Mouse (Mus musculus) heart, embryonic 13.5 days (tissue): ENCODE results near the gene Rag1. TPM values are rescaled to one million over a fixed set of nuclear protein-coding genes. Genes with fewer than 3 reads are reported as not detected.

Experiments used
- ATAC-seq: fragments of 200-750 bp; cut with Nextera tagmentation; 2 replicates; pipeline ENCODE4 v1.8.0; 2017; ENCODE audit warnings: moderate TSS enrichment; ENCODE audit not compliant: insufficient number of reproducible peaks, low FRiP score, low TSS enrichment; ENCODE audit errors: extremely low read depth
- H3K27ac ChIP-seq: fragments of 300-500 bp; sonication (generic); replicated peaks from 2 replicates; pipeline ENCODE4 v1.5.1; 2015; ENCODE audit warnings: moderate library complexity, mild to moderate bottlenecking, inconsistent platforms
- H3K27me3 ChIP-seq: fragments of 300-500 bp; sonication (generic); replicated peaks from 2 replicates; pipeline ENCODE4 v1.6.1; 2015; ENCODE audit warnings: mild to moderate bottlenecking, inconsistent platforms
- H3K36me3 ChIP-seq: fragments of 300-500 bp; sonication (generic); 2 replicates; pipeline ENCODE4 v1.6.1; 2015; ENCODE audit warnings: mild to moderate bottlenecking, inconsistent platforms
- H3K4me1 ChIP-seq: fragments of 300-500 bp; sonication (generic); 2 replicates; pipeline ENCODE4 v1.6.1; 2015; ENCODE audit warnings: inconsistent platforms
- H3K4me2 ChIP-seq: fragments of 300-500 bp; sonication (generic); 2 replicates; pipeline ENCODE4 v1.6.1; 2015; ENCODE audit warnings: inconsistent platforms, mild to moderate bottlenecking, moderate library complexity
- H3K4me3 ChIP-seq: fragments of 300-500 bp; sonication (generic); 2 replicates; pipeline ENCODE4 v1.5.1; 2015; ENCODE audit warnings: moderate library complexity, mild to moderate bottlenecking, inconsistent platforms
- H3K9ac ChIP-seq: fragments of 300-500 bp; sonication (generic); 2 replicates; pipeline ENCODE4 v1.6.1; 2015; ENCODE audit warnings: inconsistent platforms, mild to moderate bottlenecking, moderate library complexity
- H3K9me3 ChIP-seq: fragments of 300-500 bp; sonication (generic); 2 replicates; pipeline ENCODE4 v1.6.1; 2016; ENCODE audit warnings: inconsistent platforms
- WGBS: fragments of 180-500 bp; shearing (Covaris S2); methylation state at CpG from one replicate; pipeline ENCODE4 v1.1.7; 2015; ENCODE audit warnings: mixed read lengths; 5-methylcytosine and 5-hydroxymethylcytosine counted together
- polyA plus RNA-seq: library from polyadenylated mRNA; unstranded; fragments of >200 nt; fragmentation: Nextera tagmentation; extraction: Ambion mirVana; gene quantifications from 2 replicates; pipeline ENCODE4 v1.2.1, GENCODE M21; 2015

Gene Rag1
- polyA plus RNA-seq: 0.11 TPM in 1 of 2 replicates, not detected in the other

DNA sequence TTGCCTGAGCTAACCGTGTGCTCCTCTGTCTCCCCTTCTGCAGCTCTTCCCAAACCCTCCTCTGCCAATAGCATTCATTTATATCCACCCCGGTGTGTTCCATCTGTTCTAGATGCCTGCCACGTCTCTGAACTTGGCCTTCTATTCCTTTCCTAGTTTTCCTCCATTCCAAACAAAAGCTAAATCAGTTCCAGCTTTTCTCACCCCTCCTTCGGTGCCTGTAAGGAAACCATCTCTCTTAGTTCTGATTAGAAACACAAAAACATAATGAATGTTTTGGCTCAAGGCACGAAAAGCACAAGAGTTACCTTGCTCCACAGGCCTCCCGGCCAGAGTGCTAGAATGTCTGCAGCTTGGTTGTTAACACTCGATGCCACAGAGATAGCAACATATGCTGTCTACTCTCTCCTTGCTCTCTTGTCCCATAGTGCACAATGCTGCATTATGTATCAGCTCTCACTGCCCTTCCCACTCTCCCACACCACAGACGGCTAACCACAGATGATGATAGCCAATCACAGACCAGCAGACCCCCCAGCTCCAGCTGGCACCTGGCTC is at the start of gene Rag1, which contains the start of gene B230118H07Rik:
Gene Rag1, minus strand, starts transcription at position 388 of the 558 bp plus-strand sequence.
Gene B230118H07Rik, minus strand, starts transcription at position 419 of the 558 bp plus-strand sequence.
- no peaks in the 10 kb centered on the region for H3K9me3 ChIP-seq
- H3K4me1 ChIP-seq: 0 out of 2 replicates have a peak, but pooled peaks cover 3% of the 10 kb centered on the region
- no peak within 1 kb of the TSS for H3K9ac ChIP-seq
- no peak within 1 kb of the TSS for H3K27ac ChIP-seq
- WGBS: 34% methylated on average over 8 of the region's 8 CpGs
- no peaks in the 10 kb centered on the region for H3K36me3 ChIP-seq
- ATAC-seq: no peak
- H3K4me3 ChIP-seq: no peak within 1 kb of the TSS
- H3K27me3 ChIP-seq: peaks cover under 1% of the 10 kb centered on the region; the same call in 1 of the 2 replicates
- peak within 1 kb of the TSS; percentile 24; the same call in 1 of the 2 replicates for H3K4me2 ChIP-seq

DNA sequence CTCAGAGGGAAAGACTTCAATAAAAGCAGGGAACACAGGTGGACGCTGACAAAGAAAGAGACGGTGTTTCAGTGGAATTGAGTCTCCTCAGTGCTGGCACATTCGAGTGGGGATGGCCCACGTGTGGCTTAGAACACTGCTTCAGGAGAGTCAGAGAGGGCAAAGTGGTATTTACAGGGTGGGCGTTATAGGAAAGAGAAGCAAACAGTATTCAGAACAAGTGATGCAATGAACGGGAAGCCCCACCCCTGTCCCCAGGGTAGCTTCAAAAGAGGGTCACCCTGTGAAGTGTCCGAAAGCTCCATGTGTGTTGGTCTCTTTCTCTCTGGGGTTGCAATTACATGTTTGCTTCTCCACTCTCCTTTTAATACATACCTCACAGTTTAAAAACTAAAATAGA is 46.3 kb upstream of the Rag1 start:
- H3K27me3 ChIP-seq: no peaks in the 10 kb centered on the region
- peaks cover 80% of the 10 kb centered on the region for H3K36me3 ChIP-seq
- no peaks in the 10 kb centered on the region for H3K4me1 ChIP-seq
- H3K4me2 ChIP-seq: no peak overlapping the region
- 85% methylated on average over 7 of the region's 7 CpGs for WGBS
- no peaks in the 10 kb centered on the region for H3K9me3 ChIP-seq
- no peak for ATAC-seq
- no peak overlapping the region for H3K27ac ChIP-seq
- H3K4me3 ChIP-seq: no peak overlapping the region
- H3K9ac ChIP-seq: no peak overlapping the region

DNA sequence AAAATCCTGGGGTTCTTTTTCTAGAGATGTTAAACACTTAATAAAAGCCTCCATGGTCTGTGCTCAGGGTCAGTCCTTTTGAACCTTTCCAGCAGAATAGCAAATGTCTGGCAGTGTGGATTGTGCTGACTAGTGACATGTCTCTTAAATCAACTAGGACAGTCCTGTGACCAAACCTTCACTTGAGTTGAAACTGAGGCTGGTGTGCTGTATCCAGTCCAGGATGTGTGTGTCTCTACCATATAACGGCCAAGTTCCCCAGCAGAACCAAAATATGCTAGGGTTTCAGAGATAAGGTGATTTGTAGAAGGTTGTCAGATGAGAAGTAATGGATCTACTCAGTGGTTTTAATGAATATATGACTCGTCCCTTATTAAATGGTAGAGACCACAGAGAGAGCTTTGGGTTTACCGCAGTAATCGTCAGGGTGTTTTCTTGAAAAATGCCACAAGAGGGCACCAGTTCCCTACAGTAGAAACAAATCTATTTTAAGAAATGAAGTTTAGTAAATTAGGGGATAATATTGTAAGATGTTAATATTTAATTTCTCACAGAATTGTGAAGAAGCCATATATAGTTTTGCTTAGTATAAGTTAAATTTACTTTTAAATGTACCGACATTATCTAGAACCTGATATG is 44.4 kb upstream of the Rag1 start:
- no peak overlapping the region for H3K4me2 ChIP-seq
- no peak overlapping the region for H3K9ac ChIP-seq
- WGBS: 61% methylated on average over 5 of the region's 5 CpGs
- no peaks in the 10 kb centered on the region for H3K27me3 ChIP-seq
- H3K4me3 ChIP-seq: no peak overlapping the region
- no peaks in the 10 kb centered on the region for H3K4me1 ChIP-seq
- H3K9me3 ChIP-seq: no peaks in the 10 kb centered on the region
- no peak overlapping the region for H3K27ac ChIP-seq
- no peak for ATAC-seq
- peaks cover 80% of the 10 kb centered on the region for H3K36me3 ChIP-seq

DNA sequence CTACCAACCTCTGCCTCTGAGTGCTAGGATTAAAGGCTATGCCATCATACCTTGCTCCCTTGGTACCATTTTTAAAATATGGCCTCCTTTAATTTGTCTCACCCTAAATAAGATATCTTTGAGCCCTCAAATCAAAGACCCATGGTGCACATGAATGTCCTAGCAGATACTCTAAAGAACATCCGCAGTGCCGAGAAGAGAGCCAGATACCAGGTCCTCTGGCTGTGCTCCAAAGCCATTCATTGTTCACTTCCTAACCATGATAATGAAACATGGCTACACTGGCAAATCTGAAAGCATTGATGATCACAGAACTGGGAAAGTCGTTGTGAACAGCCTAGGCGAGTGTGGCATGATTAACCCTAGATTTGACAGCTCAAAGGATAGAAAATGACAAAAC is 43.7 kb upstream of the Rag1 start:
- peaks cover 79% of the 10 kb centered on the region for H3K36me3 ChIP-seq
- no peak overlapping the region for H3K4me3 ChIP-seq
- WGBS: 47% methylated on average over 4 of the region's 4 CpGs
- H3K27me3 ChIP-seq: no peaks in the 10 kb centered on the region
- H3K4me1 ChIP-seq: no peaks in the 10 kb centered on the region
- no peak overlapping the region for H3K4me2 ChIP-seq
- no peaks in the 10 kb centered on the region for H3K9me3 ChIP-seq
- H3K27ac ChIP-seq: no peak overlapping the region
- no peak overlapping the region for H3K9ac ChIP-seq
- ATAC-seq: no peak

DNA sequence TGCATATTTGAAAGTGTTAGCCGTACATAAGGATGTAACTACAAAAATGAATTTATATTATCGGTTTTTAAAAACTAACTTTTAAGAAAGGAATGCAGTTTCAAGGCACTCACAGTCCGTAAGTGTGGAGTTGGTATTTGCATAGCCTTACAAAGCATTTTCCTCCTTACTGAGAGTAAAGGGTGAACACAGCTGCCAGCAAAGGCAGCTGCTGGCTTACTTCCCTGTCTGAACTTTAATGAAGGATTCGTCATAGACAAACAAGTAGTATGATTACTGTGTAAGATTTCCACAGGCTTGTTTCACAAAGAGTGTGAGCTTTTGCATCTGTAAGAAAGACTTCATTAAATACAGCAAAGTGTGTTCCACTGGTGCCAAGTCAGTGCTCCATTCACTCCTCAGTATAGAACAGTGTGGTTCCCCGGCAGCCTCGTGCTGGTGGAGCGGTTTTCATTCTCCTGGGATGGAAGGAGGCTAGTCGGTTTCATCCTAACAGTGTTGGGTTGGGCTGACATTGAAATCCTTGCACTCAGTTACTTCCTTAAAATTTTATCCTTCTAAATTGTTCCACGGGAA is 41.0 kb upstream of the Rag1 start:
- no peaks in the 10 kb centered on the region for H3K4me1 ChIP-seq
- H3K9me3 ChIP-seq: no peaks in the 10 kb centered on the region
- 88% methylated on average over 9 of the region's 9 CpGs for WGBS
- H3K27me3 ChIP-seq: no peaks in the 10 kb centered on the region
- H3K36me3 ChIP-seq: peaks cover 84% of the 10 kb centered on the region
- H3K27ac ChIP-seq: no peak overlapping the region
- H3K4me2 ChIP-seq: no peak overlapping the region
- no peak overlapping the region for H3K4me3 ChIP-seq
- H3K9ac ChIP-seq: no peak overlapping the region
- no peak for ATAC-seq

DNA sequence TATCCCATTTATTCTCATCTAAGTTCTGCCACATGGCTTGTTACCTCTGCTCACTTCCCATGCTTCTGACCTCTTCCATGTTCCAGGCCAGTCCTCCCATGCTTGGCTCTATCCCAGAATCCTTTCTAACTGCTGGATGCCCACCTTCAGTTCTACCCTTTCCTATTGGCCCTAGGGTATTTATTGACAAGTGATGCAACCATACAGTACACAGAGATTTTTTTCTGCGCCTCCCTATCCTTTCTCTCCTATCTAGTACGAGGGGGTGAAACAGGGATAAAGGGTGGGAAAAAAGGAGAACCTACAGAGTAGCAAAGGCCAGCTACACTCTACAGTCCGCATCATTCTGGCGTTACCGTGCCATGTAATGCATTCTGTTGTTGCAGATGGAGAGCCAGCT is 38.7 kb upstream of the Rag1 start:
- 91% methylated on average over 5 of the region's 5 CpGs for WGBS
- no peaks in the 10 kb centered on the region for H3K4me1 ChIP-seq
- H3K9me3 ChIP-seq: no peaks in the 10 kb centered on the region
- peaks cover 80% of the 10 kb centered on the region for H3K36me3 ChIP-seq
- no peaks in the 10 kb centered on the region for H3K27me3 ChIP-seq
- no peak overlapping the region for H3K9ac ChIP-seq
- no peak overlapping the region for H3K4me3 ChIP-seq
- H3K27ac ChIP-seq: no peak overlapping the region
- ATAC-seq: no peak
- H3K4me2 ChIP-seq: no peak overlapping the region

DNA sequence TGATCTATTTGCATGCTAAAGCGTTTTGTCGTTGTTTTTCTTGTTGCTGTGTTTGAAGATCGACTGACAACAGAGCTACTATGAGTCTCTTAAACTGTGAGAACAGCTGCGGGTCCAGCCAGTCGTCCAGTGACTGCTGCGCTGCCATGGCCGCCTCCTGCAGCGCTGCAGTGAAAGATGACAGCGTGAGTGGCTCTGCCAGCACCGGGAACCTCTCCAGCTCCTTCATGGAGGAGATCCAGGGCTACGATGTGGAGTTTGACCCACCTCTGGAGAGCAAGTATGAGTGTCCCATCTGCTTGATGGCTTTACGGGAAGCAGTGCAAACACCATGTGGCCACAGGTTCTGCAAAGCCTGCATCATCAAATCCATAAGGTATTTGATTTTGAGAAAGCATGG is 35.1 kb upstream of the Rag1 start:
- H3K4me2 ChIP-seq: no peak overlapping the region
- WGBS: 90% methylated on average over 12 of the region's 12 CpGs
- peaks cover 50% of the 10 kb centered on the region for H3K36me3 ChIP-seq
- H3K9ac ChIP-seq: no peak overlapping the region
- no peak overlapping the region for H3K27ac ChIP-seq
- ATAC-seq: no peak
- H3K4me1 ChIP-seq: peaks cover 3% of the 10 kb centered on the region
- H3K27me3 ChIP-seq: no peaks in the 10 kb centered on the region
- no peaks in the 10 kb centered on the region for H3K9me3 ChIP-seq
- H3K4me3 ChIP-seq: no peak overlapping the region

DNA sequence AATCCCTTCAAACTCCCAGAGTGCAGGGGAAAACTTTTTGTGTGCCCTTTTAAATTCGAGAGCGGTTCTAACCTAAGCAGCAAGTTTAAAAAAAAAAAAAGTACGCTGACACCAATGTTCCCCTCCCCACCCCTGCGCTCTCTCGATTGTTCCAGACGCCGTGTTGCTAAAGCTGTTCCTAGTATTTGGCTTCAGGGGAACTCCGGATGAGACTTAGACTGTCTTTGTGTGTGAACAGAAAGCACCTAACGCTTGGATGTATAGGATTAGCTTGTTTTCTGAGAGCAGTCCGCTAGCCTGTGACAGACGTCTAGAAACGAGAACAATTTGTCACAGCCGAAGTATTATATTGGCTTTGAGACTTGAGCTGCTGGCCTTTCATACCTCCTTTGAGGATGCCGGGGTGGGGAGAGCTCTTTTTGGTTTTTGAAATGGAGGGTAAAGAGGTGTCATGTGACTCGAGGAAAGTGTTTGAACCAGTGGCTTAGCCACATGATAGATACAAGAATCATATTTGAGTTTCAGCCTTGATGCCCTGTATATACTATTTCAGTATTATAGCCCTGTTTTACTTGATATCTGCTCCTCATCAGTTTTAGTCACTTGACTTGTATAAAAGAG is 30.0 kb upstream of the Rag1 start:
- no peak for ATAC-seq
- Histone ChIP-seq H3K9me3 (no peaks in the 10 kb centered on the region), H3K4me3 (peak overlapping the region; percentile 90), H3K36me3 (peaks cover 4% of the 10 kb centered on the region; the same call in 1 of the 2 replicates), H3K4me1 (peaks cover 7% of the 10 kb centered on the region), H3K27me3 (peaks cover 18% of the 10 kb centered on the region; the same call in 1 of the 2 replicates), H3K27ac (no peak overlapping the region), H3K4me2 (peak overlapping the region; percentile 89), H3K9ac (peak overlapping the region; percentile 94)
- 7% methylated on average over 15 of the region's 15 CpGs for WGBS

DNA sequence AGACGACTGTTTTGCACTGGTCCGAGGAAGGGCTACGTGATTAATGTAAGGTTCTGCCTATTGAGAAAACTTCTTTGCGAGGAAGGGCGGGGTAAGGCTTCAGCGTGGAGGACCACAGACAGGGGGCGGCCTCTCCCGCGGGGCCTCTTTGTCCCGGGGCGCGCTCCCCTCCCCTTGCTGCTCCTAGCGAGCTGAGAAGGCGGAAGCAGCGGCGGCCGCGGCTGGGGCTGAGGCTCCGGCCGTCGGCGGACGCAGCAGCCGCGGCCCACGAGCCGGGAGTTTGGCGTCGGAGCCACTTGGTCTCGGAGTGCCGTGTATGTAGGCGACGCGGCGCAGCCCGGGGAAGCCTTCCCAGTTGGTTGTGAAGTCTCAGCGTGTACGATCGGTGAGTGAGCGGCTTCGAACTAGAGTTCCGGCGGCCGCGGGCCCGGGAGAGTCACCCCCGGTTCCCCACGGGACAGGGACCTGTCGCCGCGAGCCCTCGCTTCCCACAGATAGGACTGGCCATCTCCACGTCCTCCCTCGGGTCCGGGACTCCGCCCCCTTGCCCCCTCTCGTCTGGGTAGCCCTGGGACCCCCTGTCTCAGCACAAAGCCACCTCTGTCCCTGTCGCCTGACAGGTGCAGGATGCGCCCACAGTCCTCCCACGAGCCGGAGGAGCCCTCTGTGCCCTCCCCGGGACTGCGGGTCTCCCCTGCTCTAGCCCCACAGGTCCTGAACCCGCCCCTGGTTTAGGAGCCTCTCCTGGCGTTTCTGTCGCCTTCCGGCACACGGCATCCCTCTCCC is 29.1 kb upstream of the Rag1 start, which contains the start of gene Traf6:
Gene Traf6, plus strand, starts transcription at position 194 of the 786 bp plus-strand sequence.
- Histone ChIP-seq H3K9me3 (no peaks in the 10 kb centered on the region), H3K4me1 (peaks cover 7% of the 10 kb centered on the region), H3K27ac (peak within 1 kb of the TSS; percentile 2; the same call in 1 of the 2 replicates), H3K9ac (peak within 1 kb of the TSS; percentile 94), H3K4me3 (peak within 1 kb of the TSS; percentile 90), H3K36me3 (0 out of 2 replicates have a peak, but pooled peaks cover 4% of the 10 kb centered on the region), H3K27me3 (peaks cover 26% of the 10 kb centered on the region), H3K4me2 (peak within 1 kb of the TSS; percentile 89)
- peak; percentile 71 for ATAC-seq
- WGBS: under 1% methylated on average over 65 of the region's 68 CpGs

DNA sequence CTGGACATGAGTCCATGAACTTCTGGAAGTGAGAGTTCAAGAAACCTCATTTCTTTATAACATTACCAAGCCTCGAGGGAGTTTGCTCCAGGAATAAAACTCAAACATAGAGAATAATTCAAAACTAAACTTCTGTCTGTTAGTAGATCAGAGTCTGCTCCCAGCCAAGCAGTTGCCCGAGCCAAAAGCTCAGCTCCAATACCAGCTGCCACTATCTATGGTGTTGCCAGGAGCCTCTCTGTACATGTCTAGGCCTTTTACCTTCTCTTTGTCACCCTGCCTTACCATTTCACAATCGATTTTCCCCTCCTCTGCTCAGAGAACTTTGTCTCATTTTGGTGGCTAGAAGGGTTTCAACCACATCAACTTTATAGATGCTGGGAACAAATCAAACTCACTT is 24.2 kb upstream of the Rag1 start:
- Histone ChIP-seq H3K4me2 (no peak overlapping the region), H3K4me1 (no peaks in the 10 kb centered on the region), H3K9ac (no peak overlapping the region), H3K27me3 (peaks cover 43% of the 10 kb centered on the region), H3K27ac (no peak overlapping the region), H3K4me3 (no peak overlapping the region), H3K36me3 (no peaks in the 10 kb centered on the region), H3K9me3 (no peaks in the 10 kb centered on the region)
- ATAC-seq: no peak
- 60% methylated on average over 3 of the region's 3 CpGs for WGBS

DNA sequence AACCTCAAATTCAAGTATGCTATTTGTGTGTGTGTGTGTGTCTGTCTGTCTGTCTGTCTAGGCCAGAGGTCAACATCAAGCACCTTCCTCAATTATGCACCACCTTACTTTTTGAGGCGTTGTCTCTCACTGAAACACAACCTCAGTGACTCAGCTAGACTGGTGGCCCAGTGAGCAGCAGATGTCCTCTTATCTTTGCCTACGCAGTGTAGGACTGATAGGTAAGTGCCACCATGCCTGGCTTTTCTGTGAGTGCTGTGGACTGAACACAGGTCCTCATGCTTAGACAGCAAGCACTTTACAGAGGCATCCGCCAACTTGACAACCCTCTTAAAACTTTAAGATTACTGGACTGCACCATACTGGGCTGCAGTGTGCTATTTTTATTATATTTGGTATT is 19.4 kb upstream of the Rag1 start:
- 59% methylated on average over 3 of the region's 3 CpGs for WGBS
- Histone ChIP-seq H3K4me1 (no peaks in the 10 kb centered on the region), H3K36me3 (no peaks in the 10 kb centered on the region), H3K27ac (no peak overlapping the region), H3K27me3 (peaks cover 20% of the 10 kb centered on the region), H3K9ac (no peak overlapping the region), H3K9me3 (no peaks in the 10 kb centered on the region), H3K4me3 (no peak overlapping the region), H3K4me2 (no peak overlapping the region)
- ATAC-seq: no peak
